Mouse (Mus musculus): ENCODE measurements around the gene Mrpl23.

The Mrpl23 gene

DNA sequence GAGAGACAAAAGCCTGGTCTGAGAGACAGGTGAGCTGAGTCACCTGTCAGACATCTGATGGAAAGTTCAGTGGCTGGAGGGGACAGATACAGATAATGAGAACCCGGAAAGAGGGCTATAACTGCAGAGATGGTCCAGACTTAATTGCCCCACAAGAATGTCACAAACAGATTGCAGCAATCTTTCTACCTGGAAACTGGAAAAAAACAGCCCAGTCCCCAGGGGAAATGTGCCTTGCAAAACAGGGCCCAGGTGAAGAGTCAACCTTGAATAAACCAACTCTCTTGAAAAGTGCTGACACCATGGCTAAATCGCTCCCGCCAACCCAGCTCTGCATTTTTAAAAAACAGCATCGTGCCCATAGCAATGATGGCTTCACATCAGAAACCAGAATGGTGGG lies 12.2 kb upstream of the Mrpl23 start:
- DNase-seq (ENCODE audit: low read depth, low spot score) = no peak

GRCm38 (mm10) chr7:142522352-142522751 lies 10.1 kb upstream of the Mrpl23 start:
- DNase-seq (ENCODE audit: low read depth, low spot score) = no peak

DNA sequence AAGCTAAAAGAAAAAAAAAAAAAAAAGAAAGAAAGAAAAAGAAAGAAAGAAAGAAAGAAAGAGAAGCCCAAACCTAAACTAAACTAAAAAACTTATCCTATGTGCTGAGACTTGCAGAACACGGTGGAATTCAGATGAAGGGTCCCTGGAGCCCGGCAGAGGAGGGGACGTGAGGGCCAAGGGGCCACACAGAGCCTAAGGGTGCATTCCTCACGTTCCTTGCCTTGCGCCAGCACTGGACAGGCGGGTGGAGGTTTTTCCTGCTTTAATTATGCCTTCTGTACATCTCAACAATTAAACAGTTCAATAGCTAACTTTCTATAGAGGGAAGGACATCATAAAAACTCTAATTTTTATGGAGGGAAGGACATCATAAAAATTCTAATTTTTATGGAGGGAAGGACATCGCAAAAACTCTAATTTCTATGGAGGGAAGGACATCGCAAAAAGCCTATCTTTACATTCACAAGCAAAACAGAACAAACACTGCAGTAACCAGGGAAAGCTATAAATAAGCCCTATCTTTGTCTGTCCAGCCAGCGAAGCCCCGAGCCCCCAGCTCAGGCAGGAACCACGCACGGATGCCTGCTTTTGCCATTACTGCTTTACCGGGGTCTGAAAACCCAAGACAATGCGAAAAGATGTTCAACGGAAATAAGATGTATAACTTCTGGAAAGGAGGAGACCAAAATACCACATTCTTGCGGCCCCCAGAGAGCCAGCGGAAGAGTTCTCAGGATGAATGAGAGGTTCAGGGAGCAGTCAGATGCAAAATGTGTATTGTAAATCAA lies 9.1 kb upstream of the Mrpl23 start:
- DNase-seq (ENCODE audit: low read depth, low spot score) = no peak

- DNase-seq (ENCODE audit: low read depth, low spot score) = no peak
These were observed 6.9 kb upstream of the Mrpl23 start for GRCm38 (mm10) chr7:142525342-142526178.

DNA sequence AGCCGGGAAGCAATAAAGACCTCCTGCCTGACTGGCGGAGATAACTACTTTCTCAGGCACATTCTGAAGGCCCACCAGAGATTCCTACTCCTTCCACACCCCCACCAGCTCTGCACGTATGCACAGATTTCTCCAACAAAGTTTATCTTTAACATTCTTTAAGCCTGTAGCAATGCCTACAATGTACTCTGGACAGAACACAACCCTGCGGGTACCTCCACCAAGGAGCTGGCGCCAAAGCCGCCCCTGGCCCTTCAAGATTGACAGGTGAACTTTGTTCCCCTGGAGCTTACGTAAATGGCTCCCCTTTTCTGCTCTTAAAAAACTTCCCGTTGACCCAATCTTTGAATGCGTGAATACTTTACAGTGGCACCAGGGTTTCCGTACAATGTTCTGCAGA lies 3.1 kb upstream of the Mrpl23 start:
- DNase-seq (ENCODE audit: low read depth, low spot score) = no peak

- DNase-seq (ENCODE audit: low read depth, low spot score) = no peak
These were observed 439 bp upstream of the Mrpl23 start for GRCm38 (mm10) chr7:142531973-142532521.

DNA sequence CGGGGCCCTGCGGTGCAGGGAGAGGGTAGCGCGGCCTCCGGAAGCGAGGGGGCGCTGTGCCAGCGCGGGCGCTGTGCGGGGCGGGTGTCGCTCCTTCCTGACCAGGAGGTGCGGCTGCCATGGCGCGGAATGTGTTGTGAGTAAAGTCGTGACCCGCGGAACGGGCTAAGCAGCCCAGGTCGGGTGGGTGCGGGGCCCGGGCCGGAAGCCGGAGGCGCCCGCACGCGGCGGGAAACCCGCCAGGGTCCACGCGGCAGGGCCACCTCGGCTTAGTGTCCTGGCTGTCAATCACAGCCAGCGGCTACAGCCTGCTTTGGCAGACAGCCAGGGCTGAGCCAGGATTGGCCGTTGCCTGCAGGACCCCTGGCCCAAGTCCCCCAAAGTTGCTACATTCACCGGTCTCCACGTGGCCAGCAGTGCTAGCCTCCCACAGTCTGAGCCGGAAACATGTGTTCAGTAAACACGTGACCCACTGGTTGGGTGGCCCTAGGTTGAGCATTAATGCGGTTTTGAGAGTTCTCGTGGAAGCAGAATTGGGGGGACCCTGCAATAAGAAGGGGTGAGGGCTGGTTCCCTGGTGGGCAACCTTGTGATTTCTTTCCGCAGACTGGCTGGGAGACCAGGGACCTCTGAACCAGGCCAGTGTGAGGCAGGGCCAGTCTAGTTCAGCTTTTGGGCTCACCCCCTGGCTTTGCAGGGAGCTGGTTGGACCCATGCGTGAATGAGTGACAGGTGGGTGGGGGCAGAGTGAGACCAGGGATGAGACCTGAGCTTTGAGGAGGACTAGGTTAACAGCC lies 771 bp downstream of the Mrpl23 start:
- DNase-seq (ENCODE audit: low read depth, low spot score) = peak; percentile 50

- no peak for DNase-seq (ENCODE audit: low read depth, low spot score)
These were observed 2.6 kb downstream of the Mrpl23 start for GRCm38 (mm10) chr7:142535116-142535515.

DNA sequence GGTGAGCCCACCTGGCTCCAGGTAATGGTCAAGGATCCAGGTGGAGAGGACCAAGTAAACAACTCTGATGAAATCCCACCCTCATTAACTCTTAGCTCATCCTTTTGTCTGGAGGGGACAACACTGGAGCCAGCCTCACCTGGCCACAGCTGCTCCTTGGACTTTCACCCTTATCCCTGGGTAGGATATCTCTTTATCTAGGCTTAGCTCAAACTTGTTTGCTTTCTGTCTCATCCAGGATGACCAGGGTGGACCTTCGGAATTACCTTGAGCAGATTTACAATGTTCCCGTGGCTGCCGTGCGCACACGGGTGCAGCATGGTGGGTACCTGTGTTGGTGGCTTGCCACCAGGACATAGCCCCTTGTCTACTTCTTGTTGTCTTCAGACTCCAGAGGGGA lies 3.3 kb downstream of the Mrpl23 start:
- no peak for DNase-seq (ENCODE audit: low read depth, low spot score)

GRCm38 (mm10) chr7:142537181-142537580 lies 4.7 kb downstream of the Mrpl23 start:
- no peak for DNase-seq (ENCODE audit: low read depth, low spot score)

DNA sequence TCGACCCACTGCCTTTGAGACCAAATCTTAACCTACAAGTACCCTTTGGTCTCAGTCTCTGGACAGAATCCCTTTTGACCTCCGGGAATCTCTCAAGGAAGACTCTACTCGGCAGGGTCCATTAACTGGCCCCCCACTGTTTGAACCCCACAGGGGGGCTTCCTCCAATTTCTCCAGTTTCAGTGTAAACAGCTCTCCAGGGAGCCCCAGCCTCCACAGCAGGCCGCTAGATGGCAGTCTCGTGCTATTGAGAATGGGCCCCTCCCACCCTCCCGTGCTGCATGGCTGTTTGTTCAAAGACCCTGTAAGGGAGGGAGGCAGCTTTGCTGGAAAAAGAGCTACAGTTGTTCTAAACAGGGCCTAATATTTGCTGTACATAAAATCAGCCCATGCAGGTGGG lies 5.4 kb downstream of the Mrpl23 start:
- DNase-seq (ENCODE audit: low read depth, low spot score) = no peak

GRCm38 (mm10) chr7:142538291-142538690 lies 5.8 kb downstream of the Mrpl23 start:
- DNase-seq (ENCODE audit: low read depth, low spot score) = no peak

DNA sequence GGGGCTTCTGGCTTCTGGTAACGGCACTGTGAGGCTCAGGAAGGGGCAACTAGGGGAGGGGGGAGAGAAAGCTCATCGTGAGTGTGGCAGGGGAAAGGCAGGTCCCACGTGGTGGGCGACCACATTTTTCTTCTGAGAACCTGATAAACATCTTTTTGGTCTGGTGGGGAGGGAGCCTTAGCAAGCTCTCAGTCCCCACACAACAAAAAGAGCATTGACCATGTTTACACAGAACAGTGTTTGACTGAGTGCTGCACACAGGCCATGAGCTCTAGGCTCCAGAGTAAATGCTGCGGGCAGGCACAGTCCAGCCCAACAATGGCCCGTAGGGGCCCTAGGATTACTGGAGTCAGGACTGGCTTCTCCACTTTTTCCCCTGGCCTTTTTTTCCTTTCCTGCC lies 6.3 kb downstream of the Mrpl23 start:
- no peak for DNase-seq (ENCODE audit: low read depth, low spot score)

DNA sequence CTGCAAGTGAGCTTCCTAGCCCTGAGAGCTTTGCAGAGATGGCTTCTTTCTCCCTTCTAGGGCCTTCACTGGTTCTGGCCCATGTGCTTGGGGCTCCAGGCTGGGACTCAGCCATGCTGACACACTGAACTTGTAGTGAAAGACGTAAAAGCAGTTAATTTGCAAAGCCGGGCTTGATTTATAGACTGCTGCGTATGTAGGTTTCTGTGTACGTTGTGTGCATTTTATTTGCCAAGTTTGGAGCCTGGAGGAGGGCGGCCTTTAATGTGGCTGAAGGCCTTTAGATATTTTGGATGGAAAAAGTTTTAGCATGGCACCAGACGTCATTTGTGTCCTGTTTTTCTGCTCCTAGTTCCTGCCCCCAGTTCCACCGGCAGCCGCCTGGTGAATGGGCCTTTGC lies 7.3 kb downstream of the Mrpl23 start:
- DNase-seq (ENCODE audit: low read depth, low spot score) = no peak

GRCm38 (mm10) chr7:142542771-142543303 lies 10.4 kb downstream of the Mrpl23 start:
- no peak for DNase-seq (ENCODE audit: low read depth, low spot score)

- DNase-seq (ENCODE audit: low read depth, low spot score) = no peak
These were observed 13.5 kb downstream of the Mrpl23 start for GRCm38 (mm10) chr7:142545967-142546366.

GRCm38 (mm10) chr7:142547874-142548273 lies 15.4 kb downstream of the Mrpl23 start:
- DNase-seq (ENCODE audit: low read depth, low spot score) = no peak

DNA sequence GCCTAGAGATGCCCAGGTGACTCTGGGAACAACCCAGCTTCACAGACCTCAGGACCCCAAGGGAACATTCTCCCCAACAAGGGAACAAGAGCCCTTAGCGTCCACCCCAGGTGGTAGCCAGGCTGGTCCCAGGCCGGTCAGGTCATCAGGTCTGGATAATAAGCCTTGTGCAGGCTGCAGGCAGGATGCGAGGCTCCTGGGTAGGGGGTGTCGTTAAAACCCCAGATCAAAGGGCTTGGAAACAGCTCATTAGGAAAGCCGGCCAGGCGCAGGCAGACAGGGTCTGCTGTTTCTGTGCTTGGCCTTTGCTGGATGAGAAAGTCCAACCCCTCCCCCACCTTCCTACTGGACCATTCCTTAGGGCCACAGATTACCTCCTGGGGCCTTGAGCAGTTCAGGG lies 16.2 kb downstream of the Mrpl23 start:
- no peak for DNase-seq (ENCODE audit: low read depth, low spot score)

GRCm38 (mm10) chr7:142549941-142550763 lies 17.7 kb downstream of the Mrpl23 start:
- DNase-seq (ENCODE audit: low read depth, low spot score) = no peak

DNA sequence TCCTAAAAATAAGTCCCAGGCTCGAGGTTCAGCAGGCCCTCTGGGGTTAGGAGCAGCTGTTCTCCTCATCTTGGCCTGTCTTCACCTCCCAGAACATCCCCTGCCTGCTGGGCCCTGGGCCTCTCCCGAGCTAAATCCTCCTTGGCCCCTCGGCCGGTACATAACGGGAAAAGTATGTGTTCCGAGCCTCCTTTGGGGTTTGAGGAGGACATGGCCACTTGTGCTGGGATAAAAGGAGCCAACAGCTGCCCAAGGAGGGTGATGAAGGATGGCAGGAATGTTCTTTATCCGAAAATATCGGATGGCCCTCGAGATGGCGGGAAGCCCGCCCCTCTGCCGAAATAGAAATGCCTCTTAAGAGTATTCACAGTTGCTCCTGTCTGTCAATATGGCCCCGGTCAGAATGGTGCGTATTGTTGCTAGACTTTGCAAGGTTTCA lies 18.5 kb downstream of the Mrpl23 start:
- DNase-seq (ENCODE audit: low read depth, low spot score) = no peak

DNA sequence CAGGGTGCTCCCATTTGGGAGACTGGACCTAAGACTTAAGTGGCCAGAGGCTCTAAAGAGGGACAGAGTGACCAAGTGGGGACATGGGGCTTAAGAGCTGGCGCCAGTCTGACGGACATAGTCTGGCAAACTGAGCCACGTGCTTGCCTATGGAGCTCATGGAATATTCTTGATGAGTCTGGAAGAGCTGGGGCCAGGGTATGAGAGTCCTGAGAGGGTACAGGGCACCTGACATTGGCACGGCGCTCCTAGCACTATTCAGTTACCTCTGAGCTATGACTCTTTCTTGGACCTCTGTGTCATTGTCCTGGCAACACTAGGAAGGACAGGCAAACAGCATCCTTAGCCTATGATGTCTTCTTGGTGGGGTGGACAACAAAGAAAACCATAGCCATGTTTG lies 19.2 kb downstream of the Mrpl23 start:
- DNase-seq (ENCODE audit: low read depth, low spot score) = no peak

All from c-Kit-negative CD71-positive TER-119-positive erythroid progenitor cells, embryonic 14.5 days (primary cell).